Mouse (Mus musculus) T-cell, adult 2 months (primary cell): ENCODE data around the gene Asf1a.
"Not testable (repeated sequence)": the region's sequence is repeated elsewhere in the genome, so short reads cannot be mapped to it uniquely, and the experiment has no call there.

ENCODE experiments used
- DNase-seq: peaks from one replicate; pipeline ENCODE4 v3.0.0; 2022; ENCODE audit warnings: low spot score

The Asf1a gene

GRCm38 (mm10) chr10:53596677-53597120 is at the start of gene Asf1a:
Gene Asf1a (plus strand): TSS chr10:53596757.
- DNase-seq = peak; percentile 96

GRCm38 (mm10) chr10:53562001-53562400 is 34.6 kb upstream of the Asf1a start:
- DNase-seq = no peak

GRCm38 (mm10) chr10:53565538-53565937 is 31.0 kb upstream of the Asf1a start:
- DNase-seq = no peak

GRCm38 (mm10) chr10:53568531-53568930 is 28.0 kb upstream of the Asf1a start:
- DNase-seq = no peak

GRCm38 (mm10) chr10:53580137-53580536 is 16.4 kb upstream of the Asf1a start:
- DNase-seq = no peak

- DNase-seq = no peak
Measured at GRCm38 (mm10) chr10:53580621-53581081, 15.9 kb upstream of the Asf1a start.

- no peak for DNase-seq
Measured at GRCm38 (mm10) chr10:53581087-53581486, 15.5 kb upstream of the Asf1a start.

- no peak for DNase-seq
Measured at GRCm38 (mm10) chr10:53585777-53586176, 10.8 kb upstream of the Asf1a start.

- peak; percentile 54 for DNase-seq
Measured at GRCm38 (mm10) chr10:53595744-53596676, 547 bp upstream of the Asf1a start.

GRCm38 (mm10) chr10:53597121-53597881 is 744 bp downstream of the Asf1a start:
- peak; percentile 47 for DNase-seq

GRCm38 (mm10) chr10:53598821-53599220 is 2.3 kb downstream of the Asf1a start:
- peak; percentile 8 for DNase-seq

GRCm38 (mm10) chr10:53605328-53605727 is 8.8 kb downstream of the Asf1a start:
- no peak for DNase-seq

GRCm38 (mm10) chr10:53608274-53608673 is 11.7 kb downstream of the Asf1a start:
- no peak for DNase-seq

GRCm38 (mm10) chr10:53612172-53612571 is 15.6 kb downstream of the Asf1a start:
- no peak for DNase-seq

- DNase-seq = no peak
Measured at GRCm38 (mm10) chr10:53613955-53614354, 17.4 kb downstream of the Asf1a start.

GRCm38 (mm10) chr10:53615850-53616616 is 19.5 kb downstream of the Asf1a start:
- no peak for DNase-seq

GRCm38 (mm10) chr10:53629247-53629917 is 32.8 kb downstream of the Asf1a start:
- DNase-seq = peak; percentile 93

- DNase-seq = peak; percentile 91
Measured at GRCm38 (mm10) chr10:53629918-53630250, 33.3 kb downstream of the Asf1a start.

- DNase-seq = not testable (repeated sequence)
Measured at GRCm38 (mm10) chr10:53630339-53630738, 33.8 kb downstream of the Asf1a start, which contains the start of gene Mcm9. Gene Mcm9 (minus strand): TSS chr10:53630439.

- DNase-seq = no peak
Measured at GRCm38 (mm10) chr10:53634160-53634559, 37.6 kb downstream of the Asf1a start.

- no peak for DNase-seq
Measured at GRCm38 (mm10) chr10:53635246-53635971, 38.9 kb downstream of the Asf1a start.
